8 mouse cellular contexts compared by ENCODE assay signal in genomic region chr6:120188376-120189235, GRCm38 (mm10).
DNase-seq lines count a peak whose midpoint lies in the region; ATAC-seq and TF ChIP-seq lines count a peak whose summit lies in the region.

No protein-coding gene starts in this region.

- intact Hi-C loops in left cerebral cortex, postnatal 14 days (cut with DNase I), result no loop called here

- TF ChIP-seq CTCF in hindbrain, postnatal 0 days (IDR thresholded peaks at IDR 0.05; ENCODE audit: low read depth), result peak; percentile 19; the same call in 1 of the 2 replicates

- no peaks in the 10 kb centered on the region for H3K36me3 ChIP-seq in forebrain, embryonic 16.5 days (ENCODE audit: control insufficient read depth, insufficient read depth)
- no peaks in the 10 kb centered on the region for H3K36me3 ChIP-seq in hindbrain, postnatal 0 days (ENCODE audit: insufficient read depth, low read length)
- H3K36me3 ChIP-seq in splenic B cell, adult 2 months (ENCODE audit: control insufficient read depth, insufficient read depth, low read length, poor library complexity, severe bottlenecking), result no peaks in the 10 kb centered on the region

- peak; percentile 89 for DNase-seq in CD4-positive helper T cell, adult 2 months (ENCODE audit: low read depth, low spot score)
- DNase-seq in T-cell, adult 2 months (ENCODE audit: low spot score), result peak; percentile 82
- no peak for DNase-seq in hindbrain, postnatal 0 days (ENCODE audit: low spot score)
- DNase-seq in splenic B cell, adult 2 months (ENCODE audit: low read depth, low spot score), result peak; percentile 65
- DNase-seq in layer of hippocampus, postnatal 25 days (ENCODE audit: extremely low spot score in 1 of 2, low spot score in 1 of 2), result no peak
- no peak for DNase-seq in left cerebral cortex, postnatal 14 days (ENCODE audit: low spot score in 2 of 2)

- peaks cover 10% of the 10 kb centered on the region for H3K4me1 ChIP-seq in forebrain, embryonic 16.5 days (replicated peaks; ENCODE audit: control insufficient read depth, insufficient read depth, low read length)
- no peaks in the 10 kb centered on the region for H3K4me1 ChIP-seq in hindbrain, postnatal 0 days (ENCODE audit: insufficient read depth, low read length)

- H3K27me3 ChIP-seq in forebrain, embryonic 16.5 days (replicated peaks; ENCODE audit: control insufficient read depth, insufficient read depth, low read length), result no peaks in the 10 kb centered on the region
- no peaks in the 10 kb centered on the region for H3K27me3 ChIP-seq in hindbrain, postnatal 0 days (ENCODE audit: insufficient read depth, low read length)
- no peaks in the 10 kb centered on the region for H3K27me3 ChIP-seq in splenic B cell, adult 2 months (ENCODE audit: control insufficient read depth, insufficient read depth, low read length, poor library complexity, severe bottlenecking)

- ATAC-seq in forebrain, embryonic 16.5 days, result peak; percentile 34
- ATAC-seq in hindbrain, postnatal 0 days, result no peak
- peak; percentile 45 for ATAC-seq in megakaryocyte progenitor cell, adult 5-6 weeks (replicated peaks; ENCODE audit: poor library complexity)

- H3K4me3 ChIP-seq in forebrain, embryonic 16.5 days (replicated peaks; ENCODE audit: low read length), result no peak overlapping the region
- no peak overlapping the region for H3K4me3 ChIP-seq in hindbrain, postnatal 0 days (ENCODE audit: low read length)

- 21% methylated on average over 24 of the region's 24 CpGs for WGBS in forebrain, embryonic 16.5 days
- WGBS in hindbrain, postnatal 0 days, result 24% methylated on average over 24 of the region's 24 CpGs

- no peaks in the 10 kb centered on the region for H3K9me3 ChIP-seq in forebrain, embryonic 16.5 days (ENCODE audit: control insufficient read depth, low read length)
- H3K9me3 ChIP-seq in hindbrain, postnatal 0 days (ENCODE audit: low read length), result no peaks in the 10 kb centered on the region

- H3K27ac ChIP-seq in forebrain, embryonic 16.5 days (ENCODE audit: low read length), result no peak overlapping the region
- H3K27ac ChIP-seq in hindbrain, postnatal 0 days, result no peak overlapping the region

- no peak overlapping the region for H3K9ac ChIP-seq in forebrain, embryonic 16.5 days (replicated peaks; ENCODE audit: low read depth, low read length)
- H3K9ac ChIP-seq in hindbrain, postnatal 0 days (replicated peaks; ENCODE audit: low read length), result no peak overlapping the region

- H3K4me2 ChIP-seq in forebrain, embryonic 16.5 days (ENCODE audit: low read length), result peak overlapping the region; percentile 25
- 0 out of 2 replicates have a peak overlapping the region, but pooled peaks have one; percentile 6 for H3K4me2 ChIP-seq in hindbrain, postnatal 0 days (ENCODE audit: low read depth, low read length)

Comparison
In these comparisons a context has a peak if more than half of its experiments do, and no peak if none do; other contexts are left out.
1. DNase-seq: peak in CD4-positive helper T cell, adult 2 months (single experiment), T-cell, adult 2 months (single experiment) and splenic B cell, adult 2 months (single experiment); none in hindbrain, postnatal 0 days (single experiment), layer of hippocampus, postnatal 25 days (0 of 2) and left cerebral cortex, postnatal 14 days (0 of 2).